Mouse (Mus musculus) midbrain, embryonic 13.5 days (tissue): ENCODE results near the gene Neurl1b. TPM values are rescaled to one million over a fixed set of nuclear protein-coding genes. Genes with fewer than 3 reads are reported as not detected.

Experiments
- ATAC-seq: fragments of 200-750 bp; cut with Nextera tagmentation; 2 replicates; pipeline ENCODE4 v1.8.0; 2017; ENCODE audit warnings: mild to moderate bottlenecking, moderate TSS enrichment, moderate library complexity
- H3K27ac ChIP-seq: fragments of 300-500 bp; sonication (generic); 2 replicates; pipeline ENCODE4 v1.5.1; 2015; ENCODE audit warnings: inconsistent platforms, mild to moderate bottlenecking, moderate library complexity
- H3K27me3 ChIP-seq: fragments of 300-500 bp; sonication (generic); 2 replicates; pipeline ENCODE4 v1.6.1; 2015; ENCODE audit warnings: mild to moderate bottlenecking, inconsistent platforms
- H3K36me3 ChIP-seq: fragments of 300-500 bp; sonication (generic); 2 replicates; pipeline ENCODE4 v1.6.1; 2015; ENCODE audit warnings: mild to moderate bottlenecking, inconsistent platforms
- H3K4me1 ChIP-seq: fragments of 300-500 bp; sonication (generic); replicated peaks from 2 replicates; pipeline ENCODE4 v1.6.1; 2015; ENCODE audit warnings: inconsistent platforms
- H3K4me2 ChIP-seq: fragments of 300-500 bp; sonication (generic); replicated peaks from 2 replicates; pipeline ENCODE4 v1.6.1; 2015; ENCODE audit warnings: moderate library complexity, mild to moderate bottlenecking, inconsistent platforms
- H3K4me3 ChIP-seq: fragments of 300-500 bp; sonication (generic); replicated peaks from 2 replicates; pipeline ENCODE4 v1.5.1; 2015; ENCODE audit warnings: mild to moderate bottlenecking, inconsistent platforms
- H3K9ac ChIP-seq: fragments of 300-500 bp; sonication (generic); replicated peaks from 2 replicates; pipeline ENCODE4 v1.6.1; 2015; ENCODE audit warnings: mild to moderate bottlenecking, inconsistent platforms
- H3K9me3 ChIP-seq: fragments of 300-500 bp; sonication (generic); 2 replicates; pipeline ENCODE4 v1.6.1; 2016; ENCODE audit warnings: mild to moderate bottlenecking, inconsistent platforms
- WGBS: fragments of 180-500 bp; shearing (Covaris S2); methylation state at CpG from one replicate; pipeline ENCODE4 v1.1.7; 2015; 5-methylcytosine and 5-hydroxymethylcytosine counted together
- polyA plus RNA-seq: library from polyadenylated mRNA; unstranded; fragments of >200 nt; fragmentation: Nextera tagmentation; extraction: Ambion mirVana; gene quantifications from 2 replicates; pipeline ENCODE4 v1.2.1, GENCODE M21; 2015

Neurl1b gene
- polyA plus RNA-seq, 1 experiment from 2014 or later: 0.75 TPM

- Histone ChIP-seq H3K9me3 (no peaks in the 10 kb centered on the region), H3K4me3 (no peak overlapping the region), H3K4me1 (peaks cover 7% of the 10 kb centered on the region), H3K36me3 (peaks cover 5% of the 10 kb centered on the region; the same call in 1 of the 2 replicates), H3K27me3 (peaks cover 52% of the 10 kb centered on the region), H3K27ac (no peak overlapping the region), H3K4me2 (no peak overlapping the region), H3K9ac (no peak overlapping the region)
- no peak for ATAC-seq
- 85% methylated on average over 14 of the region's 14 CpGs for WGBS
Observed at GRCm38 (mm10) chr17:26437089-26437815, 22.6 kb downstream of the Neurl1b start.

GRCm38 (mm10) chr17:26439001-26439400 is 24.4 kb downstream of the Neurl1b start:
- Histone ChIP-seq H3K36me3 (peaks cover 5% of the 10 kb centered on the region; the same call in 1 of the 2 replicates), H3K4me3 (peak overlapping the region; percentile 41), H3K9me3 (no peaks in the 10 kb centered on the region), H3K27ac (no peak overlapping the region), H3K4me1 (peaks cover 7% of the 10 kb centered on the region), H3K27me3 (peaks cover 52% of the 10 kb centered on the region), H3K9ac (peak overlapping the region; percentile 56), H3K4me2 (peak overlapping the region; percentile 62)
- WGBS: 13% methylated on average over 52 of the region's 52 CpGs
- ATAC-seq: 0 out of 2 replicates have a peak, but pooled peaks have one; percentile 14

- Histone ChIP-seq H3K4me2 (no peak overlapping the region), H3K4me1 (peaks cover 7% of the 10 kb centered on the region), H3K9ac (no peak overlapping the region), H3K4me3 (no peak overlapping the region), H3K27ac (no peak overlapping the region), H3K27me3 (peaks cover 52% of the 10 kb centered on the region), H3K36me3 (peaks cover 5% of the 10 kb centered on the region; the same call in 1 of the 2 replicates), H3K9me3 (no peaks in the 10 kb centered on the region)
- ATAC-seq: no peak
- WGBS: 93% methylated on average over 10 of the region's 10 CpGs
Observed at GRCm38 (mm10) chr17:26441024-26441423, 26.4 kb downstream of the Neurl1b start.

- Histone ChIP-seq H3K9ac (no peak overlapping the region), H3K4me2 (no peak overlapping the region)
- 84% methylated on average over 6 of the region's 6 CpGs for WGBS
Observed at GRCm38 (mm10) chr17:26442197-26442596, 27.6 kb downstream of the Neurl1b start.

GRCm38 (mm10) chr17:26443865-26444264 is 29.2 kb downstream of the Neurl1b start:
- 75% methylated on average over 4 of the region's 4 CpGs for WGBS
- ATAC-seq: no peak

More at GRCm38 (mm10) chr17:26442197-26442596, 27.6 kb downstream of the Neurl1b start:
- Histone ChIP-seq H3K27me3 (peaks cover 44% of the 10 kb centered on the region), H3K36me3 (peaks cover 5% of the 10 kb centered on the region; the same call in 1 of the 2 replicates), H3K4me1 (peaks cover 7% of the 10 kb centered on the region), H3K9me3 (no peaks in the 10 kb centered on the region), H3K4me3 (no peak overlapping the region), H3K27ac (no peak overlapping the region)
- ATAC-seq: no peak

GRCm38 (mm10) chr17:26449472-26449871 is 34.8 kb downstream of the Neurl1b start:
- ATAC-seq: no peak
- H3K27me3 ChIP-seq: no peaks in the 10 kb centered on the region
- H3K9me3 ChIP-seq: no peaks in the 10 kb centered on the region
- WGBS: 80% methylated on average over 3 of the region's 3 CpGs
- H3K4me1 ChIP-seq: no peaks in the 10 kb centered on the region
- no peak overlapping the region for H3K27ac ChIP-seq
- no peak overlapping the region for H3K9ac ChIP-seq
- H3K4me2 ChIP-seq: no peak overlapping the region
- H3K36me3 ChIP-seq: no peaks in the 10 kb centered on the region
- H3K4me3 ChIP-seq: no peak overlapping the region

More at GRCm38 (mm10) chr17:26443865-26444264, 29.2 kb downstream of the Neurl1b start:
- Histone ChIP-seq H3K9me3 (no peaks in the 10 kb centered on the region), H3K27me3 (peaks cover 27% of the 10 kb centered on the region), H3K27ac (no peak overlapping the region), H3K36me3 (peaks cover 5% of the 10 kb centered on the region; the same call in 1 of the 2 replicates), H3K4me2 (no peak overlapping the region), H3K4me3 (no peak overlapping the region), H3K4me1 (peaks cover 4% of the 10 kb centered on the region), H3K9ac (no peak overlapping the region)

GRCm38 (mm10) chr17:26451651-26452295 is 37.1 kb downstream of the Neurl1b start:
- no peaks in the 10 kb centered on the region for H3K27me3 ChIP-seq
- H3K4me2 ChIP-seq: no peak overlapping the region
- H3K9ac ChIP-seq: no peak overlapping the region
- WGBS: 40% methylated on average over 8 of the region's 8 CpGs
- no peak for ATAC-seq
- H3K9me3 ChIP-seq: no peaks in the 10 kb centered on the region
- H3K4me3 ChIP-seq: no peak overlapping the region
- H3K27ac ChIP-seq: no peak overlapping the region
- H3K36me3 ChIP-seq: no peaks in the 10 kb centered on the region
- no peaks in the 10 kb centered on the region for H3K4me1 ChIP-seq

GRCm38 (mm10) chr17:26452371-26452972 is 37.8 kb downstream of the Neurl1b start:
- no peak overlapping the region for H3K4me3 ChIP-seq
- H3K4me1 ChIP-seq: no peaks in the 10 kb centered on the region
- H3K27me3 ChIP-seq: no peaks in the 10 kb centered on the region
- H3K36me3 ChIP-seq: no peaks in the 10 kb centered on the region
- H3K27ac ChIP-seq: no peak overlapping the region
- WGBS: 63% methylated on average over 5 of the region's 5 CpGs
- no peak overlapping the region for H3K9ac ChIP-seq
- no peaks in the 10 kb centered on the region for H3K9me3 ChIP-seq
- H3K4me2 ChIP-seq: no peak overlapping the region
- no peak for ATAC-seq

- Histone ChIP-seq H3K27ac (no peak overlapping the region), H3K36me3 (no peaks in the 10 kb centered on the region), H3K4me2 (no peak overlapping the region), H3K27me3 (no peaks in the 10 kb centered on the region), H3K4me1 (no peaks in the 10 kb centered on the region), H3K9me3 (no peaks in the 10 kb centered on the region), H3K4me3 (no peak overlapping the region), H3K9ac (no peak overlapping the region)
- no peak for ATAC-seq
Observed at GRCm38 (mm10) chr17:26457506-26457905, 42.9 kb downstream of the Neurl1b start.

- no peaks in the 10 kb centered on the region for H3K4me1 ChIP-seq
Observed at GRCm38 (mm10) chr17:26458049-26458448, 43.4 kb downstream of the Neurl1b start.

GRCm38 (mm10) chr17:26462634-26463170 is 48.1 kb downstream of the Neurl1b start:
- H3K36me3 ChIP-seq: no peaks in the 10 kb centered on the region
- no peak for ATAC-seq
- H3K27me3 ChIP-seq: 0 out of 2 replicates have a peak, but pooled peaks cover 5% of the 10 kb centered on the region
- no peaks in the 10 kb centered on the region for H3K9me3 ChIP-seq
- H3K4me1 ChIP-seq: peaks cover 3% of the 10 kb centered on the region
- no peak overlapping the region for H3K4me3 ChIP-seq
- 31% methylated on average over 12 of the region's 12 CpGs for WGBS
- no peak overlapping the region for H3K4me2 ChIP-seq
- no peak overlapping the region for H3K27ac ChIP-seq
- 0 out of 2 replicates have a peak overlapping the region, but pooled peaks have one; percentile 12 for H3K9ac ChIP-seq

More at GRCm38 (mm10) chr17:26458049-26458448, 43.4 kb downstream of the Neurl1b start:
- no peak for ATAC-seq
- no peak overlapping the region for H3K27ac ChIP-seq
- no peak overlapping the region for H3K9ac ChIP-seq
- no peak overlapping the region for H3K4me2 ChIP-seq
- 71% methylated on average over 7 of the region's 7 CpGs for WGBS
- no peak overlapping the region for H3K4me3 ChIP-seq
- no peaks in the 10 kb centered on the region for H3K36me3 ChIP-seq
- no peaks in the 10 kb centered on the region for H3K27me3 ChIP-seq
- H3K9me3 ChIP-seq: no peaks in the 10 kb centered on the region

GRCm38 (mm10) chr17:26463432-26463831 is 48.8 kb downstream of the Neurl1b start:
- WGBS: 83% methylated on average over 5 of the region's 5 CpGs
- Histone ChIP-seq H3K4me1 (peaks cover 3% of the 10 kb centered on the region), H3K4me2 (no peak overlapping the region), H3K9me3 (no peaks in the 10 kb centered on the region), H3K4me3 (no peak overlapping the region), H3K9ac (no peak overlapping the region), H3K27ac (no peak overlapping the region), H3K27me3 (0 out of 2 replicates have a peak, but pooled peaks cover 5% of the 10 kb centered on the region), H3K36me3 (no peaks in the 10 kb centered on the region)
- no peak for ATAC-seq
